Mouse (Mus musculus) thymus, postnatal 25 days (tissue): ENCODE data around the gene Olfr618.
"Not testable (repeated sequence)": the region's sequence is repeated elsewhere in the genome, so short reads cannot be mapped to it uniquely, and the experiment has no call there.

Source experiments
- DNase-seq: peaks from one replicate; pipeline ENCODE4 v3.0.0; 2022

Gene Olfr618

GRCm38 (mm10) chr7:103589803-103590202 is at the start of gene Olfr618:
Gene Olfr618 (plus strand): TSS chr7:103590103.
- DNase-seq: no peak

GRCm38 (mm10) chr7:103542617-103543016 is 47.3 kb upstream of the Olfr618 start, which contains the start of gene Olfr612:
Gene Olfr612 (minus strand): TSS chr7:103542717.
- not testable (repeated sequence) for DNase-seq

- no peak for DNase-seq
Observed at GRCm38 (mm10) chr7:103547774-103548173, 42.1 kb upstream of the Olfr618 start, which contains the start of gene Olfr613. Gene Olfr613 (plus strand): TSS chr7:103548074.

- no peak for DNase-seq
Observed at GRCm38 (mm10) chr7:103555779-103556178, 34.1 kb upstream of the Olfr618 start, which contains the start of gene Olfr615. Gene Olfr615 (plus strand): TSS chr7:103556079.

- DNase-seq: no peak
Observed at GRCm38 (mm10) chr7:103569043-103569442, 20.9 kb upstream of the Olfr618 start, which contains the start of gene Olfr616. Gene Olfr616 (minus strand): TSS chr7:103569143.

- DNase-seq: no peak
Observed at GRCm38 (mm10) chr7:103572761-103573160, 17.1 kb upstream of the Olfr618 start, which contains the start of gene Olfr617. Gene Olfr617 (plus strand): TSS chr7:103573061.

- no peak for DNase-seq
Observed at GRCm38 (mm10) chr7:103600275-103600674, 10.4 kb downstream of the Olfr618 start, which contains the start of gene Olfr619. Gene Olfr619 (plus strand): TSS chr7:103600575.

GRCm38 (mm10) chr7:103607425-103607824 is 17.5 kb downstream of the Olfr618 start:
- DNase-seq: no peak

GRCm38 (mm10) chr7:103612434-103612833 is 22.5 kb downstream of the Olfr618 start, which contains the start of gene Olfr620:
Gene Olfr620 (minus strand): TSS chr7:103612534.
- no peak for DNase-seq

GRCm38 (mm10) chr7:103636795-103637194 is 46.9 kb downstream of the Olfr618 start:
- DNase-seq: no peak

- no peak for DNase-seq
Observed at GRCm38 (mm10) chr7:103642602-103643001, 52.7 kb downstream of the Olfr618 start, which contains the start of gene Olfr622. Gene Olfr622 (minus strand): TSS chr7:103642702.

- no peak for DNase-seq
Observed at GRCm38 (mm10) chr7:103644070-103644469, 54.2 kb downstream of the Olfr618 start.
